Mouse (Mus musculus): ENCODE results near the gene Adam12.

DNA sequence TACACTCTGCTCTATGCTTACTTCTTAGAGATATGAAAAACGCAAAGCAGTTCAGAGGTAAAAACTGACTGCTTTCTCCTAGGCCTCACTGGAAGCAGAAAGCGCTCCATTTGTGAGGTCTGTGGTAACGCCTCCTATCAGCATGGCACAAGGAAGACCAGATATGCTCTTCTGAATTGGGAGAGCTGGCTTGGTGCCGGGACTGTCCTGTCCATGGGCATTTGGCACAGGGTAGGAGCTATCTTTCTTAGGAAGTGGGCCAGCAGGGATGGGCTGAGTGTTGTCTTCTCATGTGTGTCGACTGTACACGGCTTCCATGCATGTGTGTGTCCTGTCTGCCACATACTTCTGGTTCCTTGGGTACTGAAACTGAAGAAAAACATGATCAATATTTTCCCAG is 369.7 kb downstream of the Adam12 start:
- no peak for TF ChIP-seq POLR2A (IDR thresholded peaks at IDR 0.05; ENCODE audit: insufficient read depth, low read length)
- TF ChIP-seq EP300 (IDR thresholded peaks at IDR 0.05; ENCODE audit: insufficient read depth, low read depth, low read length): no peak
- no peak for TF ChIP-seq CTCF (IDR thresholded peaks at IDR 0.05; ENCODE audit: low read depth, low read length)

All from ES-Bruce4 (cell line).